Mouse (Mus musculus): ENCODE measurements around the gene Zdhhc3. TPM values are rescaled to one million over a fixed set of nuclear protein-coding genes. Genes with fewer than 3 reads are reported as not detected.
A peak's percentile ranks its signal among the peaks of the same experiment; 100 is the strongest.

Gene Zdhhc3
- polyA plus RNA-seq, 1 experiment: 173 TPM

DNA sequence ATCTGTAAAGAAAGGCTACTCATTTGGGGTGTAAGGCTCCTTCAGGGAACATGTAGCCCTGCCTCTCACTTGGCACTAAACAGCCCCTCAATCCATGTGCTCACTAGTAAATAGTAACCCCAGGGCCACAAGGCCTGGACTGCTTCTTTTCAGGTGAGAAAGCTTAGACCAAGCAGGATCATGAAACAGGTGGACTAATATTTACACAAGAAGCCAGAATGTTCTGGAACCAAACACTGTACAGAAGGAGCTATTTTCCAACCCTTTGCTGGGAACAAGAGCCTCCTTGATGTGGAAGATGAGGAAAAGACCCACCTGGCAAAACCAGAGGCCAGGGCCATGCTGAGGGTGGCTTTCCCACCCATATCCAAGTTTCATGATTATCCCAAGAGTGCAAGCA is 9.6 kb downstream of the Zdhhc3 start:
- Histone ChIP-seq H3K27ac (ENCODE audit: control insufficient read depth, insufficient read depth, low read length) (no peak overlapping the region), H3K36me3 (ENCODE audit: control insufficient read depth, insufficient read depth, low read length) (peaks cover 14% of the 10 kb centered on the region)

DNA sequence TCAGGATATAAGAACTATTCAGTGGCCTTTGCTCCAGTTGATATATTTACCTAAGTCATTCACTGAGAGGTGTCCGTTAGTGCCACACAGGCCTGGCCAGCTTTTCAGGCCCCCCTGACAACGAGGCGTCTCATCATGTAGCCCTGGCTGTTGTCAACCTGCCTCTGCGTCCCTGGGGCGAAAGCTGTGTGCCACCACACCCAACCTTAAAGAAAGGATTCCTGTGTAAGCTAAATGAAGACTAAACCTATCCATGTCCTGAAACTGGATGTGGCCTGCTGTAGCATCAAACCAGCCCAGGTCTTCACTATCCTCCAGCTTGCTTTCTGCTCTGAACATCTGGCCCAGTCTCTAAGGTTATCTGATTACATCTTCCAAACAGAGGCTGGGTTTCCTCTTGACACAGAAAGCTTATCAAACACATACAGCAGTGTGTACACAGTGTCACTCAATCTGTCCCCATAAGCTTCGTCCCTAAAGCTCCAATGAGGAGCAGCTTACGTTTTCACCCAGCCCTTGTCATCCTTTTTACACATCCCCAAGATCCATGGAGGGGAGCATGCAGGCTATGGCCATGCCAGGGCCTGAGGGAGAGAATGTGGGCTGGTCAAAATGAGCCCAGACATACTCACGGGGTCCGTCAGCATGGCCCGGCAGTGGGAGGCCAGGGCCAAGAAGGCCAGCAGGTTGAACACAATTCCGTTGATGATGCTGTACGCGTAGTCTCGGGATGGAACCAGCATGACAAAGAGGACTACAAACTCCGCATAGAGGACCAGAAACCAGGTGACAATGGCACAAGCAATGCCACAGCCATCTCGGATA is 13.2 kb downstream of the Zdhhc3 start:
- Histone ChIP-seq H3K4me1 (replicated peaks; ENCODE audit: control insufficient read depth, insufficient read depth, low read length) (no peaks in the 10 kb centered on the region), H3K4me3 (ENCODE audit: control insufficient read depth, insufficient read depth, low read length) (no peak overlapping the region), H3K27ac (ENCODE audit: control insufficient read depth, insufficient read depth, low read length) (no peak overlapping the region), H3K27me3 (ENCODE audit: control insufficient read depth, insufficient read depth, low read length) (no peaks in the 10 kb centered on the region), H3K36me3 (ENCODE audit: control insufficient read depth, insufficient read depth, low read length) (peaks cover 30% of the 10 kb centered on the region)
- DNase-seq: no peak
- 99% methylated on average over 16 of the region's 16 CpGs for WGBS
- TF ChIP-seq CTCF (IDR thresholded peaks at IDR 0.05; ENCODE audit: borderline replicate concordance, control insufficient read depth, extremely low read depth, insufficient read depth, low read length, poor library complexity) (no peak), POLR2A (IDR thresholded peaks at IDR 0.05; ENCODE audit: control insufficient read depth, extremely low read depth, insufficient read depth, low read length, poor library complexity) (no peak)

More for the DNA sequence above, 9.6 kb downstream of the Zdhhc3 start:
- H3K27me3 ChIP-seq (ENCODE audit: control insufficient read depth, insufficient read depth, low read length): no peaks in the 10 kb centered on the region
- H3K4me3 ChIP-seq (ENCODE audit: control insufficient read depth, insufficient read depth, low read length): no peak overlapping the region
- DNase-seq: no peak
- no peak for TF ChIP-seq POLR2A (IDR thresholded peaks at IDR 0.05; ENCODE audit: control insufficient read depth, extremely low read depth, insufficient read depth, low read length, poor library complexity)
- TF ChIP-seq CTCF (IDR thresholded peaks at IDR 0.05; ENCODE audit: borderline replicate concordance, control insufficient read depth, extremely low read depth, insufficient read depth, low read length, poor library complexity): no peak
- H3K4me1 ChIP-seq (replicated peaks; ENCODE audit: control insufficient read depth, insufficient read depth, low read length): no peaks in the 10 kb centered on the region

DNA sequence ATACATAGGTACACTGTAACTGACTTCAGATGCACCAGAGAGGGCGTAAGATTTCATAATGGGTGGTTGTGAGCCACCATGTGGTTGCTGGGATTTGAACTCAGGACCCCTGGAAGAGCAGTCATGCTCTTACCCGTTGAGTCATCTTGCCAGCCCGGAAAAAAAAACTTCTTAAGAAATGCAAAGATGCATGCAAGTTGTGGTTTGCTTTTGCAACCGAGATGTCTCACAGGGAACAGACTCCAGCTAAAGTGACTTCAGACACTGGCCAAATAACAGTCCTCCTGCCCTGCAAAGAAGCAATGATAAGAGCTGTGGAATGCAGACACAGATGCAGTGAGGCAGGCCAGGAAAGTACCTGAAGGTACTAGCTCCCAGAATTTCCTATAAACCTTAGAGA is 22.2 kb downstream of the Zdhhc3 start:
- H3K4me1 ChIP-seq (replicated peaks; ENCODE audit: control insufficient read depth, insufficient read depth, low read length): peaks cover 4% of the 10 kb centered on the region; the same call in 1 of the 2 replicates
- no peak overlapping the region for H3K4me3 ChIP-seq (ENCODE audit: control insufficient read depth, insufficient read depth, low read length)
- DNase-seq: no peak
- no peak overlapping the region for H3K27ac ChIP-seq (ENCODE audit: control insufficient read depth, insufficient read depth, low read length)
- H3K36me3 ChIP-seq (ENCODE audit: control insufficient read depth, insufficient read depth, low read length): peaks cover 9% of the 10 kb centered on the region
- no peak for TF ChIP-seq CTCF (IDR thresholded peaks at IDR 0.05; ENCODE audit: borderline replicate concordance, control insufficient read depth, extremely low read depth, insufficient read depth, low read length, poor library complexity)
- H3K27me3 ChIP-seq (ENCODE audit: control insufficient read depth, insufficient read depth, low read length): no peaks in the 10 kb centered on the region
- 73% methylated on average over 4 of the region's 4 CpGs for WGBS

DNA sequence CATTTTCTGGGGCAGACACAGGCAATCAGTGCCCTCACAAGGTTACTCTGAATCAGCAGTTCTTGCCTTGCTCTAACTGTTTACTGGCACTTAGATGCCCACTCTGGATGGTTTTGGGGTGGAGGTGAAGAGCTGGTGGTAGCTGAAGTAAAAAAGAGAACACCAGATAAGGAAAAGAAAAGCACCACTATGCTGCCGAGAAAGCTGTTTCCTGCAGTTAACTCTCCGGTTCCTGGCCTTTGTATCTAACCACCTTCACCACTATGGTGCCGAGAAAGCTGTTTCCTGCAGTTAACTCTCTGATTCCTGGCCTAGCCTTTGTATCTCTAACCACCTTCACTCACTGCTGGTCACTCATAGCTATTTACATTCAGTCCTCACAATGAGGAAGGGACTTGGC is 25.4 kb downstream of the Zdhhc3 start:
- 9% methylated on average over 3 of the region's 3 CpGs for WGBS
- no peak overlapping the region for H3K4me3 ChIP-seq (ENCODE audit: control insufficient read depth, insufficient read depth, low read length)
- H3K27ac ChIP-seq (ENCODE audit: control insufficient read depth, insufficient read depth, low read length): peak overlapping the region; percentile 67; the same call in 1 of the 2 replicates
- peaks cover 14% of the 10 kb centered on the region for H3K36me3 ChIP-seq (ENCODE audit: control insufficient read depth, insufficient read depth, low read length)
- TF ChIP-seq CTCF (IDR thresholded peaks at IDR 0.05; ENCODE audit: borderline replicate concordance, control insufficient read depth, extremely low read depth, insufficient read depth, low read length, poor library complexity) (no peak), POLR2A (IDR thresholded peaks at IDR 0.05; ENCODE audit: control insufficient read depth, extremely low read depth, insufficient read depth, low read length, poor library complexity) (no peak)
- DNase-seq: no peak
- no peaks in the 10 kb centered on the region for H3K27me3 ChIP-seq (ENCODE audit: control insufficient read depth, insufficient read depth, low read length)
- H3K4me1 ChIP-seq (replicated peaks; ENCODE audit: control insufficient read depth, insufficient read depth, low read length): peaks cover 4% of the 10 kb centered on the region; the same call in 1 of the 2 replicates

DNA sequence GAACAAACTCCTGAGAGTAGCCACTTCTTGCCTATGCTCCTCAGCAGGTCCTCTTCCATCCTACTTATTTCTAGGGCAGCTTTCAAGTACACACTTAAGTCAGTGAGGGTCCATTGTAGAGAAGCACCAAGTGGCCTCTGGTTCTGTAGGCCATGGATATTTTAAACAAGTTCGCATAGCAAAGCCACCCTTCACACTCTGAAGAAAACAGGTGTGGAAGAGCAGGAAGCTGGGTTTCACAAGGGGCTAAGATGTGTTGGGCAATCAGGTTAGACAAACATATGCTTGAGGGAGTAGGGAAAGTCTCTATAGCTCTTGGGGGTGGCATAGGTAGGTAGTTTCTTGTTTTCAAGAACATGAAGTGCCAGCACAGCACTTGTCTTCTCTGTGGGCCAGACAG is 27.6 kb downstream of the Zdhhc3 start:
- DNase-seq: no peak
- WGBS: 51% methylated on average over 1 of the region's 1 CpGs
- H3K27me3 ChIP-seq (ENCODE audit: control insufficient read depth, insufficient read depth, low read length): no peaks in the 10 kb centered on the region
- H3K36me3 ChIP-seq (ENCODE audit: control insufficient read depth, insufficient read depth, low read length): peaks cover 14% of the 10 kb centered on the region
- H3K4me1 ChIP-seq (replicated peaks; ENCODE audit: control insufficient read depth, insufficient read depth, low read length): peaks cover 4% of the 10 kb centered on the region; the same call in 1 of the 2 replicates
- H3K4me3 ChIP-seq (ENCODE audit: control insufficient read depth, insufficient read depth, low read length): no peak overlapping the region
- TF ChIP-seq CTCF (IDR thresholded peaks at IDR 0.05; ENCODE audit: borderline replicate concordance, control insufficient read depth, extremely low read depth, insufficient read depth, low read length, poor library complexity): no peak
- no peak for TF ChIP-seq POLR2A (IDR thresholded peaks at IDR 0.05; ENCODE audit: control insufficient read depth, extremely low read depth, insufficient read depth, low read length, poor library complexity)
- no peak overlapping the region for H3K27ac ChIP-seq (ENCODE audit: control insufficient read depth, insufficient read depth, low read length)

DNA sequence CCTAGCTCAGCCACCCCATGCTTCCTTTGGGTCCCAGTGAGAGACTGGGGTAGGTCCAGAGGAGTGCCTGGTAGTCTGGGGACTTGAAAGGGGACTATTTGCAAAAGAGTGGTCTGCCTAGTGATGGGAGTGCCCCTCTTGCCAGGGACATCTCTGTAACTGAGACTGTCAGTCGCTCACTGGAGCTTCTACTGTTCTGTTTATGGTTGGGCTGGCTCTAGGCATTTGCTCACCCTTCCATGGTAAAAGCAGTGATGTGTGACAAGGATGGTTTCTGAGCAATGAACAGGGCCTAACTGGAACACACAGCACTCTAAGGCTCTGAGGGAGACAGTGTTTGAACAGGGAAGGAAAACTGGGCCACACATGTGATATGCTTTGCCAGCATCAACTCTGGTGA is 32.2 kb downstream of the Zdhhc3 start:
- Histone ChIP-seq H3K27me3 (ENCODE audit: control insufficient read depth, insufficient read depth, low read length) (no peaks in the 10 kb centered on the region), H3K4me3 (ENCODE audit: control insufficient read depth, insufficient read depth, low read length) (no peak overlapping the region), H3K4me1 (replicated peaks; ENCODE audit: control insufficient read depth, insufficient read depth, low read length) (no peaks in the 10 kb centered on the region), H3K36me3 (ENCODE audit: control insufficient read depth, insufficient read depth, low read length) (peaks cover 19% of the 10 kb centered on the region), H3K27ac (ENCODE audit: control insufficient read depth, insufficient read depth, low read length) (no peak overlapping the region)
- 94% methylated on average over 1 of the region's 1 CpGs for WGBS
- DNase-seq: no peak
- TF ChIP-seq CTCF (IDR thresholded peaks at IDR 0.05; ENCODE audit: borderline replicate concordance, control insufficient read depth, extremely low read depth, insufficient read depth, low read length, poor library complexity): no peak
- no peak for TF ChIP-seq POLR2A (IDR thresholded peaks at IDR 0.05; ENCODE audit: control insufficient read depth, extremely low read depth, insufficient read depth, low read length, poor library complexity)
